Mouse (Mus musculus): ENCODE measurements around the gene Afmid. TPM values are rescaled to one million over a fixed set of nuclear protein-coding genes. Genes with fewer than 3 reads are reported as not detected.
"Not testable (repeated sequence)": the region's sequence is repeated elsewhere in the genome, so short reads cannot be mapped to it uniquely, and the experiment has no call there.

The Afmid gene
- polyA plus RNA-seq, 1 experiment = 8.7 TPM

- no peak for DNase-seq (ENCODE audit: low read depth)
Measured at GRCm38 (mm10) chr11:117824060-117824969, 1.4 kb upstream of the Afmid start.

- DNase-seq (ENCODE audit: low read depth) = no peak
Measured at GRCm38 (mm10) chr11:117826164-117826563, 440 bp downstream of the Afmid start.

GRCm38 (mm10) chr11:117826916-117827315 lies 1.2 kb downstream of the Afmid start:
- no peak for DNase-seq (ENCODE audit: low read depth)

GRCm38 (mm10) chr11:117827386-117827785 lies 1.7 kb downstream of the Afmid start:
- DNase-seq (ENCODE audit: low read depth) = no peak

GRCm38 (mm10) chr11:117828149-117828887 lies 2.6 kb downstream of the Afmid start:
- no peak for DNase-seq (ENCODE audit: low read depth)

GRCm38 (mm10) chr11:117828888-117829604 lies 3.3 kb downstream of the Afmid start:
- no peak for DNase-seq (ENCODE audit: low read depth)

- no peak for DNase-seq (ENCODE audit: low read depth)
Measured at GRCm38 (mm10) chr11:117829671-117830215, 4.0 kb downstream of the Afmid start.

- DNase-seq (ENCODE audit: low read depth) = no peak
Measured at GRCm38 (mm10) chr11:117830401-117830800, 4.7 kb downstream of the Afmid start.

- no peak for DNase-seq (ENCODE audit: low read depth)
Measured at GRCm38 (mm10) chr11:117832086-117832969, 6.6 kb downstream of the Afmid start.

- not testable (repeated sequence) for DNase-seq (ENCODE audit: low read depth)
Measured at GRCm38 (mm10) chr11:117833509-117833908, 7.8 kb downstream of the Afmid start.

- DNase-seq (ENCODE audit: low read depth) = no peak
Measured at GRCm38 (mm10) chr11:117834086-117834485, 8.4 kb downstream of the Afmid start.

GRCm38 (mm10) chr11:117836306-117836705 lies 10.6 kb downstream of the Afmid start:
- no peak for DNase-seq (ENCODE audit: low read depth)

- no peak for DNase-seq (ENCODE audit: low read depth)
Measured at GRCm38 (mm10) chr11:117838572-117838971, 12.8 kb downstream of the Afmid start.

- no peak for DNase-seq (ENCODE audit: low read depth)
Measured at GRCm38 (mm10) chr11:117839021-117839420, 13.3 kb downstream of the Afmid start.

- DNase-seq (ENCODE audit: low read depth) = no peak
Measured at GRCm38 (mm10) chr11:117840910-117841309, 15.2 kb downstream of the Afmid start.

GRCm38 (mm10) chr11:117843434-117843833 lies 17.7 kb downstream of the Afmid start:
- no peak for DNase-seq (ENCODE audit: low read depth)

GRCm38 (mm10) chr11:117844997-117845396 lies 19.3 kb downstream of the Afmid start:
- peak; percentile 95 for DNase-seq (ENCODE audit: low read depth)

GRCm38 (mm10) chr11:117845651-117846050 lies 19.9 kb downstream of the Afmid start:
- DNase-seq (ENCODE audit: low read depth) = no peak

- DNase-seq (ENCODE audit: low read depth) = no peak
Measured at GRCm38 (mm10) chr11:117846640-117847039, 20.9 kb downstream of the Afmid start.

GRCm38 (mm10) chr11:117847593-117848215 lies 22.0 kb downstream of the Afmid start:
- DNase-seq (ENCODE audit: low read depth) = no peak

All from gonadal fat pad, adult 2 months (tissue).